In genomic region chr15:27657866-27658265, GRCm38 (mm10) we compare ENCODE assay signal across 19 mouse cellular contexts.
"Had no signal": no experiment of that assay in that cellular context is flagged by ENCODE, and none has a peak within 500 bp of the region (broad histone marks: within the 10 kb centered on the region; RNA-seq: fewer than 3 reads in every experiment).

No protein-coding gene starts in this region.

- H3K4me1 ChIP-seq: midbrain, embryonic 12.5 days; neural tube, embryonic 13.5 days; neural tube, embryonic 15.5 days had no signal

- DNase-seq: lung, adult 18-20 months; lung, embryonic 14.5 days; lung, postnatal 10 days; lung, postnatal 4 days; midbrain, embryonic 14.5 days; retina, postnatal 1 day; right cerebral cortex, adult 18-20 months; right cerebral cortex, postnatal 25 days; right cerebral cortex, postnatal 4 days; spleen, adult 18-20 months; thymus, adult 2 months; thymus, postnatal 25 days had no signal

- H3K4me3 ChIP-seq: liver, embryonic 12.5 days; midbrain, embryonic 12.5 days; myocyte; neural tube, embryonic 13.5 days; neural tube, embryonic 15.5 days had no signal

- H3K9ac ChIP-seq: liver, embryonic 12.5 days; liver, embryonic 14.5 days; lung, embryonic 14.5 days; midbrain, embryonic 12.5 days; neural tube, embryonic 13.5 days; neural tube, embryonic 15.5 days had no signal

- H3K36me3 ChIP-seq: midbrain, embryonic 12.5 days; neural tube, embryonic 13.5 days; neural tube, embryonic 15.5 days had no signal

- H3K9me3 ChIP-seq: liver, embryonic 12.5 days; midbrain, embryonic 12.5 days; neural tube, embryonic 13.5 days; neural tube, embryonic 15.5 days had no signal

- H3K27me3 ChIP-seq: liver, embryonic 12.5 days; midbrain, embryonic 12.5 days; neural tube, embryonic 13.5 days; neural tube, embryonic 15.5 days had no signal

- ATAC-seq: liver, embryonic 12.5 days; midbrain, embryonic 16.5 days had no signal

- H3K27ac ChIP-seq: liver, embryonic 12.5 days; liver, embryonic 14.5 days; midbrain, embryonic 12.5 days; neural tube, embryonic 13.5 days; neural tube, embryonic 15.5 days had no signal

- H3K4me2 ChIP-seq: liver, embryonic 12.5 days; lung, embryonic 14.5 days; midbrain, embryonic 12.5 days; neural tube, embryonic 13.5 days; neural tube, embryonic 15.5 days had no signal
